Mouse (Mus musculus) lung, adult 18-20 months (tissue): Measurements from ENCODE around the gene Rps6ka1.
A peak's percentile ranks its signal among the peaks of the same experiment; 100 is the strongest.
"Not testable (repeated sequence)": the region's sequence is repeated elsewhere in the genome, so short reads cannot be mapped to it uniquely, and the experiment has no call there.

Source experiments
- DNase-seq, 2 experiments: peaks; one replicate each; pipeline ENCODE4 v3.0.0; 2022; ENCODE audit warnings: mixed read lengths in 2 of 2

The Rps6ka1 gene

GRCm38 (mm10) chr4:133887672-133888453 lies at the start of gene Rps6ka1:
Rps6ka1 (minus strand) TSS chr4:133887797.
- peak; percentile 69 to 77 for DNase-seq

- no peak for DNase-seq
Observed at GRCm38 (mm10) chr4:133931785-133932184, 44.2 kb upstream of the Rps6ka1 start.

GRCm38 (mm10) chr4:133931349-133931748 lies 43.8 kb upstream of the Rps6ka1 start:
- no peak for DNase-seq

- peak; percentile 55 to 67 for DNase-seq
Observed at GRCm38 (mm10) chr4:133929278-133929670, 41.7 kb upstream of the Rps6ka1 start.

- DNase-seq = peak in 1 of 2 experiments; percentile 56
Observed at GRCm38 (mm10) chr4:133928576-133929277, 41.1 kb upstream of the Rps6ka1 start.

GRCm38 (mm10) chr4:133925204-133925603 lies 37.6 kb upstream of the Rps6ka1 start:
- DNase-seq = peak in 1 of 2 experiments; percentile 55

- DNase-seq = peak; percentile 49 to 60
Observed at GRCm38 (mm10) chr4:133923743-133924142, 36.1 kb upstream of the Rps6ka1 start.

GRCm38 (mm10) chr4:133918093-133918825 lies 30.7 kb upstream of the Rps6ka1 start:
- peak in 1 of 2 experiments; percentile 50 for DNase-seq

GRCm38 (mm10) chr4:133911983-133912382 lies 24.4 kb upstream of the Rps6ka1 start:
- no peak for DNase-seq

GRCm38 (mm10) chr4:133910236-133911211 lies 22.9 kb upstream of the Rps6ka1 start:
- peak; percentile 93 to 95 for DNase-seq

- DNase-seq = peak; percentile 49 to 67
Observed at GRCm38 (mm10) chr4:133908051-133908450, 20.5 kb upstream of the Rps6ka1 start.

- no peak for DNase-seq
Observed at GRCm38 (mm10) chr4:133907086-133907485, 19.5 kb upstream of the Rps6ka1 start.

GRCm38 (mm10) chr4:133906336-133906735 lies 18.7 kb upstream of the Rps6ka1 start:
- not testable (repeated sequence) for DNase-seq

- no peak for DNase-seq
Observed at GRCm38 (mm10) chr4:133905167-133905566, 17.6 kb upstream of the Rps6ka1 start.

- no peak for DNase-seq
Observed at GRCm38 (mm10) chr4:133904326-133904725, 16.7 kb upstream of the Rps6ka1 start.

GRCm38 (mm10) chr4:133903372-133903771 lies 15.8 kb upstream of the Rps6ka1 start:
- no peak for DNase-seq

- no peak for DNase-seq
Observed at GRCm38 (mm10) chr4:133902510-133902909, 14.9 kb upstream of the Rps6ka1 start.

- DNase-seq = no peak
Observed at GRCm38 (mm10) chr4:133900887-133901286, 13.3 kb upstream of the Rps6ka1 start.

- no peak for DNase-seq
Observed at GRCm38 (mm10) chr4:133900352-133900751, 12.8 kb upstream of the Rps6ka1 start.

- no peak for DNase-seq
Observed at GRCm38 (mm10) chr4:133899241-133899800, 11.7 kb upstream of the Rps6ka1 start.

GRCm38 (mm10) chr4:133898151-133898550 lies 10.6 kb upstream of the Rps6ka1 start:
- DNase-seq = no peak

- no peak for DNase-seq
Observed at GRCm38 (mm10) chr4:133897431-133897891, 9.9 kb upstream of the Rps6ka1 start.
